Mouse (Mus musculus): ENCODE data around the gene Hoxa3.

Gene Hoxa3

DNA sequence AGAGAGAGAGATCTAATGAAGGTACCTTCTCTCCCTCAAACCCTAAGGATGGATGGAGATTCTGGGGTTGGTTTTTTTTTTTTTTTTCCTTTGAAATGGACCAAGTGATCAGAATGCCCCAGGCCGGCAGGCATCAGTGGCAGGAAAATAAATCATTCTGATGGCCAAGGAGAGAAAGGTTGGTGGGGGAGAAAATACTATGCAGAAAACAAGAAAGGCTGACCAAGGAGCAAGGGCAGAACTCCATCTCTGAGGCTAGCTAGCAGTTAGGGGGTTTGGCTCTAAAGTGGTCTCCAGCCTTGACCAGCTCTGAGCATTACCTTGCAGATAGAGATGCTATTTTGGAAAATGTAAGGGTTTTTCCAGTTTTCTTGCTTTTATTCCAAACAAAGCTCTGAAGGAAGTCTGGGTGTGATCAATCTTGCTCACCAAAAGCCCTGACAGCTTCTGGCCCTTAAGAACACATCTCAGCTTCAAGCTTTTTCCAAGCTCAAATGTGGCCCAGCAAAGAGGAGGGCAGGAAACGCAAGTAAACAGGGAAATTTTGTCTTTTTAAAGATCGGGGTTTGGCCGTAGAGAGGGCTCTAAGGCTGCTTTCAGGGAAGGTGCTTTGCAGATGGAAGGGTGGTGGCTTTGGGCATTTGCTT, 46.6 kb downstream of the Hoxa3 start:
- Histone ChIP-seq H3K4me3 (replicated peaks; ENCODE audit: low read length) (no peak overlapping the region), H3K4me1 (replicated peaks; ENCODE audit: low read depth, low read length) (peaks cover 67% of the 10 kb centered on the region), H3K9me3 (ENCODE audit: low read length) (no peaks in the 10 kb centered on the region; the same call in 1 of the 2 replicates), H3K27me3 (ENCODE audit: insufficient read depth, low read length) (peaks cover 97% of the 10 kb centered on the region), H3K36me3 (ENCODE audit: insufficient read depth, low read length) (no peaks in the 10 kb centered on the region)
- no peak for TF ChIP-seq POU5F1 (IDR thresholded peaks at IDR 0.05; ENCODE audit: borderline replicate concordance, low read length)
- TF ChIP-seq CTCF (conservative IDR thresholded peaks at IDR 0.05; ENCODE audit: low read length), result no peak
- TF ChIP-seq NANOG (IDR thresholded peaks at IDR 0.05; ENCODE audit: borderline replicate concordance, low read length), result no peak

DNA sequence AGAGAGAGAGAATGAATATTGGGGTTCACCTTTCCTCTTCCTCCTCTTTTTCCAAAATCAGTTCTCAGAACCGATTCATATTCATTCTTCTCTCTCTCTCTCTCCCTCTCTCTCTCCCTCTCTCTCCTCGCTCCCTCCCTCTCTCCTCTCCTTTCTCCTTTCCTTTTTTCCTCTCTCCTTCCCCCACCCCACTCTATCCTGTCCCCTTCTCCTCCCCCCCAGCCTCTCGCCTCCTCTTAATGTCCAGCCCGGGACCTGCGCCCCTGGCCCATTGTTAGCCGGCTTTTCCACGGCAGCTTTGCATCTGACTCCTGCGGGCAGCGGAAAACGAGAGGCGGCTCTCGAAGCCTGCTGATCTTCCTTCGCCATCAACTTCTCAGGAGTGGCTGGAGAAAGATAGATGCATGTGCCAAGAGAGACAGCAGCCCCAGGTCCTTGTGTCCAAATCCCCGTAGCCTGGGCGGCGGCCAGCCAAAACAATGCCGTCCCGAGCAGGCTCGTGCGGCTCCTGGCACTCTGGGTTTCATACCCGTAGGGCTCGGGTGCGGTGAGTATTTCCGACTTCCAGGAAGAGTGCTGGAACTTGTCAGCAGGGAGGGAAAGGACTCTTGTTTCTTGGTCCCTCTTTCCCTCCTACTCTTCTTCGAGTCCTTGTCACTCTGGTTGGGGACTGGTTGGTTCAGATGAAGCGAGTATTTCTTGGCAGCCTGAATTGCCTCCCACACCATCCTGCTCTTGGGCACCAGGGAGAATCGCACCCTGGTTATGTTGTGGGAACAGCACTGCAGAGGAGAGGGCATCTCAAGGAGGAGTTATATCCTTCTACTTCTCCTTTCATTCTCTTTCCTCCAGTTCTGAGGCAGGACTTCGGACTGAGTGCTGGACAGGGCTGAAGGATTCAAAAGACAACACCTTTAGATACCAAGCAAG, 47.4 kb downstream of the Hoxa3 start:
- Histone ChIP-seq H3K27me3 (ENCODE audit: insufficient read depth, low read length) (peaks cover 95% of the 10 kb centered on the region), H3K9me3 (ENCODE audit: low read length) (no peaks in the 10 kb centered on the region; the same call in 1 of the 2 replicates), H3K36me3 (ENCODE audit: insufficient read depth, low read length) (no peaks in the 10 kb centered on the region), H3K4me1 (replicated peaks; ENCODE audit: low read depth, low read length) (peaks cover 65% of the 10 kb centered on the region), H3K4me3 (replicated peaks; ENCODE audit: low read length) (no peak overlapping the region)
- TF ChIP-seq NANOG (IDR thresholded peaks at IDR 0.05; ENCODE audit: borderline replicate concordance, low read length), result no peak
- TF ChIP-seq POU5F1 (IDR thresholded peaks at IDR 0.05; ENCODE audit: borderline replicate concordance, low read length), result no peak

DNA sequence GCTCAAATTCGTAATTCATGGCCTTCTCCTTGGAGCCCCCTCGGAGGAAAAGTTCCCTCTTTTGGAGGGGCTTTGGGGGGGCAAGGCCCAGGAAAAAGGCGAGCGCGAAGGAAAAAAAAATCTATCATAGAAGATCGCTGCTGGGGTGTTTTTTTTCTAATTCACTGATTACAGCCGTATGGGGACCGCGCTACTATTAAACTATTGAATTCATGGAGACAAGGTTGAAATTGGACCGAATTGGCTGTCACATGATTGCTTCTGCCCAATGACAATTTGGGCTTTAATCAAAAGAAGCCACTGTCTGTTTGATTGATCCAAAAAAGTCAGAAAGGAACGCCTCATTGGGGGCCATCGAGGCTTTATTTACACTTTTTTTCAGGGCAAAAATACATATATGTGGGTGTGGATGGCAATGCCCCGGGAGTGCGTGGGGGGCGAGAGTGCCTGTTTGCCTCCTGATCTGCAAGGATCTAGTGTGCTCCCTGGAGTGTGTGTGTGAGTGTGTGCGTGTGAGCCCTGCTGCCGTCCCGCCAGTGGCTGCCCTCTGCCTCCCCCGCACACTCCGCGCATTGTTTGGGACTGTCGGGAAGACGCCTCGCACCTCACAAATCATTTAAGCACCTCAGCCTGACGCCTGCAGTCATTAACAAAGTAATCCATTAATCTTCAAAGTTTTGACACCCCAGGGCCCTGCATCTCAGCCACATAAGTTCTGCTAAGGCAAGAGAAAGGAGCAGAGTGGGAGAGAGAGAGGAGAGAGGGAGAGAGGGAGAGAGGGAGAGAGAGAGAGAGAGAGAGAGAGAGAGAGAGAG, 48.3 kb downstream of the Hoxa3 start, which contains the start of gene Hoxa2:
Hoxa2 (minus strand) TSS at position 206 of the 815 bp plus-strand sequence.
- Histone ChIP-seq H3K36me3 (ENCODE audit: insufficient read depth, low read length) (no peaks in the 10 kb centered on the region), H3K27me3 (ENCODE audit: insufficient read depth, low read length) (peaks cover 94% of the 10 kb centered on the region), H3K9me3 (ENCODE audit: low read length) (no peaks in the 10 kb centered on the region; the same call in 1 of the 2 replicates), H3K4me1 (replicated peaks; ENCODE audit: low read depth, low read length) (peaks cover 64% of the 10 kb centered on the region), H3K4me3 (replicated peaks; ENCODE audit: low read length) (peak within 1 kb of the TSS; percentile 56)
- TF ChIP-seq POU5F1 (IDR thresholded peaks at IDR 0.05; ENCODE audit: borderline replicate concordance, low read length) (no peak), NANOG (IDR thresholded peaks at IDR 0.05; ENCODE audit: borderline replicate concordance, low read length) (no peak), CTCF (conservative IDR thresholded peaks at IDR 0.05; ENCODE audit: low read length) (no peak)

DNA sequence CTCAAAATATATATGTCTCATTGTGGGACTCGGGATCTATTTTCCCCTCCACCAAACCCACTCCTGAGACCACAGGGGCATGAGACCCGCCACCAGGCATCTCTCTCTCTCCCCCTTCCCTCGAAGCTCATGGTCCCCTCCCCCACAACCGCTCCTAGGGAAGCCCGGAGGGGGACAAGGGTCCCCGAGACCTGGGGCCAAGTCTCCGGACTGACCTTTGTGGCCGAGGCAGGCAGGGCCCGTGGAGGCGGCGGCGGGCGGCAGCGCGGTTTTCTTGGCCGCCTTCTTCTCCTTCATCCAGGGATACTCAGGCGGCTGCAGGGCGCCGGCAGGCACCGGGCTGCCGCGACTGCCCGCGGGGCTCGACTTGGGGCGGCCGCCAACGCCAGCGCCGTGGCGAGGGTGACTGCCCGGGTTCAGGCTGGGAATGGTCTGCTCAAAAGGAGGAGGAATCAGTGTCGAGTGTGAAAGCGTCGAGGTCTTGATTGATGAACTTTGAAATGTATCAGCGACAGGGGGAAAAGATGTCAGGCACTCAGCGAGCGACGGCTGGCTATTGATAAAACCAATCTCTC, 49.0 kb downstream of the Hoxa3 start:
- peak overlapping the region; percentile 56 for H3K4me3 ChIP-seq (replicated peaks; ENCODE audit: low read length)
- TF ChIP-seq CTCF (conservative IDR thresholded peaks at IDR 0.05; ENCODE audit: low read length) (no peak), NANOG (IDR thresholded peaks at IDR 0.05; ENCODE audit: borderline replicate concordance, low read length) (no peak), POU5F1 (IDR thresholded peaks at IDR 0.05; ENCODE audit: borderline replicate concordance, low read length) (no peak)
- no peaks in the 10 kb centered on the region for H3K36me3 ChIP-seq (ENCODE audit: insufficient read depth, low read length)
- H3K27me3 ChIP-seq (ENCODE audit: insufficient read depth, low read length), result peaks cover 95% of the 10 kb centered on the region
- peaks cover 70% of the 10 kb centered on the region for H3K4me1 ChIP-seq (replicated peaks; ENCODE audit: low read depth, low read length)
- no peaks in the 10 kb centered on the region; the same call in 1 of the 2 replicates for H3K9me3 ChIP-seq (ENCODE audit: low read length)

DNA sequence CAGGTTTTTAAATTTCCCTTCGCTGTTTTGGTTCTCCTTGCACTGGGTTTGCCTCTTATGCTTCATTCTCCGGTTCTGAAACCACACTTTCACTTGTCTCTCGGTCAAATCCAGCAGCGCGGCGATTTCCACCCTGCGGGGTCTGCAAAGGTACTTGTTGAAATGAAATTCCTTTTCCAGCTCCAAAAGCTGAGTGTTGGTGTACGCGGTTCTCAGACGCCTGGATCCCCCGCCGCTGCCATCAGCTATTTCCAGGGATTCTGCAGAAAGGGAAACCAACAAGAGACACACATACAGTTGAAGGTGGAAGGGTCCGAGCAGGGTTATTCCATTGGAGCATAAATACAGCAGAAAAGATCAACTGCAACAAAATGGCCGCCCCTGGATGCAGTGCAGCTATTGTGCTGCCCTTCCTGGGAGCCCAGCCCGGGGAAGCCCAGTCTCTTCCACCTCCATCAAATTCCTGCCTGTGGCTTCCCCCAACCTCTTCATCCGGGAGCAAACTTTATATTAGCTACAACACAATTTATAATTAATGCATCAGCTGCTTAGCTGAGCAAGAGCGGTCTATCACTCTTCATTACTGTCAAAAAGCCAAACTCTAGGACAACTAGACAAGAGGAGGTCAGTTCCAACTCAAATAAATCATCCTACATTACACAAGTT, 49.6 kb downstream of the Hoxa3 start:
- Histone ChIP-seq H3K36me3 (ENCODE audit: insufficient read depth, low read length) (no peaks in the 10 kb centered on the region), H3K4me3 (replicated peaks; ENCODE audit: low read length) (peak overlapping the region; percentile 56; the same call in 1 of the 2 replicates), H3K9me3 (ENCODE audit: low read length) (no peaks in the 10 kb centered on the region; the same call in 1 of the 2 replicates), H3K4me1 (replicated peaks; ENCODE audit: low read depth, low read length) (peaks cover 66% of the 10 kb centered on the region), H3K27me3 (ENCODE audit: insufficient read depth, low read length) (peaks cover 91% of the 10 kb centered on the region)
- no peak for TF ChIP-seq CTCF (conservative IDR thresholded peaks at IDR 0.05; ENCODE audit: low read length)
- no peak for TF ChIP-seq POU5F1 (IDR thresholded peaks at IDR 0.05; ENCODE audit: borderline replicate concordance, low read length)
- no peak for TF ChIP-seq NANOG (IDR thresholded peaks at IDR 0.05; ENCODE audit: borderline replicate concordance, low read length)

DNA sequence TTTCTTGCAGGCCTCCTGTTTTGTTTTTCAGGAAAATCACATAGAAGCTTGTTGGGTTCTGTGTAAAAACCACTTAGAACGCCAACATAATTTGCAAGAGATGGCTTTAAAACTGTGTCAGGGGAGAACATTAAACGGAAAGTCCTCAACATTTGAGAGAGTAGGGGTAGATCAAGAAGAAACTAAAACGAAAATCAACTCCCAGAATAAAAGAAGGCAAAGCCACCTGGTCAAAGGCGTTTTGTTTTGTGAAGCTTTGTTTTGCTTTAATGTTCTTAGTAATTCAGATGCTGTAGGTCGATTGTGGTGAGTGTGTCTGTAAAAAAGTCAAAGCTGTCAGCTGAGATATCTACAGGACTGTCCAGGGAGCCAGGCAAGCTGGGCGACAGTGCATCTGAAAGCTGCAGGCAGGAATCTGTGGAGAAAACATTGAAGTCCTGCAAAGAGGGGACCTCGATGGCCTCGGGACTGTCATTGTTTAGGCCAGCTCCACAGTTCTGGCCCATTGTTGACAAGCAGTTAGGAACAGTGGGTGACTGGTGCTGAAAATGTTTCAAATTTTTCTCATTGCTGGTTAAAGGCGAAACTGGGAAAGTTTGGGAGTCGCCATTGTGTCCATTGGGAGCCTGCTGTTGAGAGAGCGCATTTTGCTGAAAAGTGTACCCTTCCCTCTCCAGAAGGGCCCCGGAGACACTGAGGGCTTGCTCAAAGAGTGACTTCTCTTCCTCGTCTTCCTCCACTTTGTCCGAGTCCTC, 50.3 kb downstream of the Hoxa3 start:
- no peaks in the 10 kb centered on the region for H3K9me3 ChIP-seq (ENCODE audit: low read length)
- H3K4me3 ChIP-seq (replicated peaks; ENCODE audit: low read length), result no peak overlapping the region
- TF ChIP-seq POU5F1 (IDR thresholded peaks at IDR 0.05; ENCODE audit: borderline replicate concordance, low read length) (no peak), CTCF (conservative IDR thresholded peaks at IDR 0.05; ENCODE audit: low read length) (no peak), NANOG (IDR thresholded peaks at IDR 0.05; ENCODE audit: borderline replicate concordance, low read length) (no peak)
- H3K27me3 ChIP-seq (ENCODE audit: insufficient read depth, low read length), result peaks cover 87% of the 10 kb centered on the region
- H3K4me1 ChIP-seq (replicated peaks; ENCODE audit: low read depth, low read length), result peaks cover 62% of the 10 kb centered on the region
- H3K36me3 ChIP-seq (ENCODE audit: insufficient read depth, low read length), result no peaks in the 10 kb centered on the region

DNA sequence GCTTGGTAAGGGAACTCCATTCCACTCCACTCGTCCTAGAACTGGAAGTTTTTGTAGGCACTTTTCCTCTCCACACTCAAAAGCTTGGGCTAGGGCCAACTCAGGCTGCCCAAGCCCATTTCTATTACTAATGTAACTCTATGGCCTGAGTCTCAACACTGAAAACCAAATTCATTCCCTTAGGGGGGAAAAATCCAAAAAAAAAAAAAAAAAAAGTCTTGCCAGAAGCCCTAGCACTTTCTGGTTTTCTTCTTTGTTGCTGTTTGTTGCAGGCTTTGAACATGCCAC, 51.1 kb downstream of the Hoxa3 start:
- no peaks in the 10 kb centered on the region for H3K9me3 ChIP-seq (ENCODE audit: low read length)
- H3K36me3 ChIP-seq (ENCODE audit: insufficient read depth, low read length), result no peaks in the 10 kb centered on the region
- H3K4me1 ChIP-seq (replicated peaks; ENCODE audit: low read depth, low read length), result peaks cover 66% of the 10 kb centered on the region
- TF ChIP-seq NANOG (IDR thresholded peaks at IDR 0.05; ENCODE audit: borderline replicate concordance, low read length) (no peak), CTCF (conservative IDR thresholded peaks at IDR 0.05; ENCODE audit: low read length) (no peak), POU5F1 (IDR thresholded peaks at IDR 0.05; ENCODE audit: borderline replicate concordance, low read length) (no peak)
- peaks cover 87% of the 10 kb centered on the region for H3K27me3 ChIP-seq (ENCODE audit: insufficient read depth, low read length)
- H3K4me3 ChIP-seq (replicated peaks; ENCODE audit: low read length), result no peak overlapping the region
